Mouse (Mus musculus): Measurements from ENCODE around the gene Gpm6b. TPM values are rescaled to one million over a fixed set of nuclear protein-coding genes. Genes with fewer than 3 reads are reported as not detected.

The Gpm6b gene
- polyA plus RNA-seq (2014; fragmentation: Nextera tagmentation; extraction: Ambion mirVana): 21.4 and 24.1 TPM in 2 replicates

DNA sequence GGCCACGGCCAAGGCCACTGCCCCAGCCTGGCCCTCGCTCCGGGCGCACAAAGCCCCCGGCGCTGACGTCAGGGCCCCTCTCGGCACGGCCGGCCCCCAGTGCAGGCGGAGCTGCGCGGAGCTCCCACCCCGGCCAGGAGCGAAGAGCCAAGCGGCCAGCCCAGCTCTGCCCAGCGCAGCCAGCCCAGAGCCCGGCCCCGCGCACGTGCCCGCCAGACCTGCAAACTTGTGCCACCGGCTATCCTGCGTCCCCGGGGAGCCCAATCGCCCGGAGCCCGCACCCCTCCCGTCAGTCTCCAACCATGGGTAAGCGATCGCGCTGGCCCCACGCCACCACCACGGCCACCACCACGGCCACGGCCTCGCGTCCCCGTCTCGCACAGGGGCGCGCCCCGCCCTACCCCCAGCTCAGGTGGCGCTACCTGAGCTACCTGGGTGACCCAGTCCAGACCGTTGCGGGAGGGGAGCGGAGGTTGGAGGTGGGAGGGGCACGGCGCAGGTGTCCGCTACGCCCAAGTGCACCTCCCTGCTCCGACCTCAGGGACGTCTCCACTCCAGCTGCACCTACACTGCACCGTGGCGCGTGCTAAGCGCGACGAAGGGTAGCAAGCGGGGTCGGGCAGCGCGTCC lies at the start of gene Gpm6b:
TSS of gene Gpm6b (plus strand) at position 81 of the 630 bp plus-strand sequence.
- peak within 1 kb of the TSS; percentile 79 for H3K4me2 ChIP-seq (replicated peaks; ENCODE audit: low read depth, low read length)
- H3K36me3 ChIP-seq (ENCODE audit: control insufficient read depth, insufficient read depth, low read length): no peaks in the 10 kb centered on the region
- 32% methylated on average over 61 of the region's 63 CpGs for whole genome bisulfite sequencing
- peak within 1 kb of the TSS; percentile 51 for H3K4me3 ChIP-seq (ENCODE audit: low read length)
- ATAC-seq (ENCODE audit: low FRiP score, low TSS enrichment): peak; percentile 95
- peak within 1 kb of the TSS; percentile 58 for H3K9ac ChIP-seq (ENCODE audit: low read depth, low read length)
- no peaks in the 10 kb centered on the region for H3K9me3 ChIP-seq (ENCODE audit: control insufficient read depth, low read length)
- no peaks in the 10 kb centered on the region for H3K4me1 ChIP-seq (ENCODE audit: control insufficient read depth, insufficient read depth, low read length)
- H3K27ac ChIP-seq (ENCODE audit: low read depth, low read length): no peak within 1 kb of the TSS
- H3K27me3 ChIP-seq (ENCODE audit: control insufficient read depth, insufficient read depth, low read length): peaks cover 3% of the 10 kb centered on the region; the same call in 1 of the 2 replicates

DNA sequence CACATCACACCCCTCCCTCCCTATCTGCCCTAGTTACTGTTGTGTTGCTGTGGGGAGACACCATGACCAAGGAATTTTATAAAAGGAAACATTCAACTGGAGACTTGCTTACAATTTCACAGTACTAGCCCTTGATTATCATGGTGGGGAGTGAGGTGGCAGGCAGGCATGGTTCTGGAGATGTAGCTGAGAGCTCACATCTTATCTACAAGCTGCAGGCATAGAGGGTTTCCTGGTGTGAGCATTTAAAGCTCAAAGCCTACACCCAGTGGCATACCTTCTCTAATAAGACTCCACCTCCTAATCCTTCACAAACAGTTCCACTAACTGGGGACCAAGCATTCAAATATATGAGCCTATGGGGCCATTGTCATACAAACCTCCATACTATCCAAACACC lies 42.4 kb upstream of the Gpm6b start:
- no peak overlapping the region for H3K9ac ChIP-seq (ENCODE audit: low read depth, low read length)
- H3K4me3 ChIP-seq (ENCODE audit: low read length): no peak overlapping the region
- H3K36me3 ChIP-seq (ENCODE audit: control insufficient read depth, insufficient read depth, low read length): no peaks in the 10 kb centered on the region
- H3K27me3 ChIP-seq (ENCODE audit: control insufficient read depth, insufficient read depth, low read length): no peaks in the 10 kb centered on the region
- H3K4me2 ChIP-seq (replicated peaks; ENCODE audit: low read depth, low read length): no peak overlapping the region
- no peak for ATAC-seq (ENCODE audit: low FRiP score, low TSS enrichment)
- H3K27ac ChIP-seq (ENCODE audit: low read depth, low read length): no peak overlapping the region
- no peaks in the 10 kb centered on the region for H3K9me3 ChIP-seq (ENCODE audit: control insufficient read depth, low read length)
- no peaks in the 10 kb centered on the region for H3K4me1 ChIP-seq (ENCODE audit: control insufficient read depth, insufficient read depth, low read length)

DNA sequence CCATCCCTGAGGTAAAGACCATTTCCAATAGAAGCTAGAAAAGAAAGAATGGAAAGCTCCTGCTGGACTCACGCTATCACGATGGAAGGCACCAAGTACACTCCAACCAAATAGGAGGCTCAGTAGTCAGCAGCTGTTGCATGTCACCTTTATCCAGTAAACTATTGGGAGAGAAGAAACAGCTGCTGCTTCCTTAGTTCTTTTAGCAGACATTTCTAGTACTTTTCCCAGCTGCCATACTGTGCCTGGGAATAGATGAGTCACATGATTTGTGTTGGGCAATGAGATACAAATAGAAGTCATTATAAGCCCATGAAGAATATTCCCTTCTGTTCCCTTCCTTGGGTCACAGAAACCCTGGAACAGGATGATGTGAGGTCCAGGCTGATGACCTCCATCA lies 40.4 kb upstream of the Gpm6b start:
- Histone ChIP-seq H3K4me2 (replicated peaks; ENCODE audit: low read depth, low read length) (no peak overlapping the region), H3K4me1 (ENCODE audit: control insufficient read depth, insufficient read depth, low read length) (no peaks in the 10 kb centered on the region), H3K9me3 (ENCODE audit: control insufficient read depth, low read length) (no peaks in the 10 kb centered on the region), H3K36me3 (ENCODE audit: control insufficient read depth, insufficient read depth, low read length) (no peaks in the 10 kb centered on the region), H3K27me3 (ENCODE audit: control insufficient read depth, insufficient read depth, low read length) (no peaks in the 10 kb centered on the region), H3K9ac (ENCODE audit: low read depth, low read length) (no peak overlapping the region), H3K27ac (ENCODE audit: low read depth, low read length) (no peak overlapping the region), H3K4me3 (ENCODE audit: low read length) (no peak overlapping the region)
- 63% methylated on average over 2 of the region's 2 CpGs for WGBS
- peak; percentile 60; the same call in 1 of the 2 replicates for ATAC-seq (ENCODE audit: low FRiP score, low TSS enrichment)

DNA sequence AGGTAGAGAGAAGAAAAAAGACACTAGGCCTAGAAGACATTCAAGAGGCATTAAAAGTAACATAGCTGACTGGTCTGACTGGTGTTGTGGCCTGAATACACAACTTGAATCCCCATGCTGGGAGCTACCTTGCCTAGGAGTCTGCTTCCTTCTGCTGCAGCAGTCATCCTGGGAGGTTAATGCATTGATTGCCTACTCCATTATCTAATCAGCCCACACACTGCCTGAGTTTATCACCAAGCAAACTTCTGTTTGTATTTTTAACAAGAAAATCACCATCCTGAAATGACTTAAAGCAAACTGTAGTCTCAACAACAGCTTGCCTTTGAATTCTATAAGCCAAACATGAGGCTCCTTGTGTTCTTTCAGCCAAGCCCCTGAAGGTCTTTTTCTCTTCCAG lies 38.9 kb upstream of the Gpm6b start:
- no peaks in the 10 kb centered on the region for H3K9me3 ChIP-seq (ENCODE audit: control insufficient read depth, low read length)
- no peak overlapping the region for H3K4me2 ChIP-seq (replicated peaks; ENCODE audit: low read depth, low read length)
- no peak overlapping the region for H3K27ac ChIP-seq (ENCODE audit: low read depth, low read length)
- no peak overlapping the region for H3K4me3 ChIP-seq (ENCODE audit: low read length)
- no peak overlapping the region for H3K9ac ChIP-seq (ENCODE audit: low read depth, low read length)
- H3K4me1 ChIP-seq (ENCODE audit: control insufficient read depth, insufficient read depth, low read length): no peaks in the 10 kb centered on the region
- no peak for ATAC-seq (ENCODE audit: low FRiP score, low TSS enrichment)
- H3K36me3 ChIP-seq (ENCODE audit: control insufficient read depth, insufficient read depth, low read length): no peaks in the 10 kb centered on the region
- H3K27me3 ChIP-seq (ENCODE audit: control insufficient read depth, insufficient read depth, low read length): no peaks in the 10 kb centered on the region

DNA sequence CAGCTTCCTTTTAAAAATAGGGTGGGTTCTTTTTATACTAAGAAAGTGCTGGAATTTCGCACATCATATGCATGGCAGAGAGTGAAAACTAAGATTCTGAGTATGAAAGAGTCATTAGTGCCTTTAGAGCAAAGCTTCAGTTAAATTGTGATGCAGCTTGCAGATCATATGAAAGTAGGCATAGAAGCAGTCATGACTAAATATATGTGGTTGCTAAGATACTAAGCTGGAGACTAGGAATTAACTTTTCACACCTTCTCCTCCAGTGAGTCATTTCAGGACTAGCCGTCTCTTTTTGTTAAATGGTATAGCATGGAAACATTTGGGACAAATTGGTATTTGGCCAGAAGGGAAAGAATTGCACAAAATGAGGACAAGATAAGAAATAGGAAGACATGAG lies 24.1 kb upstream of the Gpm6b start:
- 81% methylated on average over 2 of the region's 2 CpGs for WGBS
- ATAC-seq (ENCODE audit: low FRiP score, low TSS enrichment): no peak
- 0 out of 2 replicates have a peak, but pooled peaks cover 4% of the 10 kb centered on the region for H3K27me3 ChIP-seq (ENCODE audit: control insufficient read depth, insufficient read depth, low read length)

DNA sequence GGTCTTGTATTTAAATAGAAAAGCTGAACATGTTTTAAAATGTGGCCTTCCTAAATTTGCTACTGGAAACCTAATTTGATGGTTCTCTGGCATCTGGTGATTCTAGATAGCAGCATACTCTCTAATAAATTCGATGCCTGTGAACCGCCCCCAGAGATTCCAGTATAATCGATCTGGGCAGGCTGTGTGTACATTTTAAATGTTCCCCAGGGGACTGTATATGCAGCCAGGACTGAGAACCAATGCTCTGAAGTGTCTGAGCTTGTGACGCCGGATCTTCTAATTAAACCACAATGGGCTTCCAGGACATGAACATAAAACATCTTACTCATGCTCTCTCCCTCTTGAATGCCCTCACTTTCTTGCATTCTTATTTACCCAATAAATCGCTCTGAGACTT lies 22.5 kb upstream of the Gpm6b start:
- no peaks in the 10 kb centered on the region for H3K9me3 ChIP-seq (ENCODE audit: control insufficient read depth, low read length)
- 0 out of 2 replicates have a peak, but pooled peaks cover 4% of the 10 kb centered on the region for H3K27me3 ChIP-seq (ENCODE audit: control insufficient read depth, insufficient read depth, low read length)
- H3K4me1 ChIP-seq (ENCODE audit: control insufficient read depth, insufficient read depth, low read length): no peaks in the 10 kb centered on the region
- 73% methylated on average over 6 of the region's 6 CpGs for WGBS
- no peak overlapping the region for H3K4me3 ChIP-seq (ENCODE audit: low read length)
- H3K27ac ChIP-seq (ENCODE audit: low read depth, low read length): no peak overlapping the region
- no peaks in the 10 kb centered on the region for H3K36me3 ChIP-seq (ENCODE audit: control insufficient read depth, insufficient read depth, low read length)
- no peak for ATAC-seq (ENCODE audit: low FRiP score, low TSS enrichment)
- H3K4me2 ChIP-seq (replicated peaks; ENCODE audit: low read depth, low read length): no peak overlapping the region
- no peak overlapping the region for H3K9ac ChIP-seq (ENCODE audit: low read depth, low read length)

More for the DNA sequence above, 24.1 kb upstream of the Gpm6b start:
- H3K27ac ChIP-seq (ENCODE audit: low read depth, low read length): no peak overlapping the region
- H3K9ac ChIP-seq (ENCODE audit: low read depth, low read length): no peak overlapping the region
- H3K9me3 ChIP-seq (ENCODE audit: control insufficient read depth, low read length): no peaks in the 10 kb centered on the region
- no peak overlapping the region for H3K4me2 ChIP-seq (replicated peaks; ENCODE audit: low read depth, low read length)
- H3K4me3 ChIP-seq (ENCODE audit: low read length): no peak overlapping the region
- no peaks in the 10 kb centered on the region for H3K36me3 ChIP-seq (ENCODE audit: control insufficient read depth, insufficient read depth, low read length)
- no peaks in the 10 kb centered on the region for H3K4me1 ChIP-seq (ENCODE audit: control insufficient read depth, insufficient read depth, low read length)

DNA sequence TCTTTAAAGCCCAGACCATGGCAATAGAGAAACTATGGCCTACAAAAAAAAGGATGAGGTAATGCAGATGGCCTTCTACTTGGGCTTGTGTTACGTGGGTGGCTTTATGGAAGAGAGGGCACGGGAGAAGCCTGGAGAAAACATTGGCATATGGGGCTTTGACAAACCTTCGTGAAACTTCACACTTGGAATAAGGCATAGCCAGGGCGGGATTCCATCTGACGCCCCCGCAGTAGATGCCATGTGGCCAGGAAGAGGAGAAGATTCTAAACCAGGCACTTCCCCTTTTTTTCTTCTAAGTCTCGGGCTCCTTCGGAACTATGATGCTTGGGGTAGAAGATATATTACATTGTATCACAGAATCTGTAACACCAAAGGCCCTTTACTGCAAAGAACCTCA lies 22.0 kb upstream of the Gpm6b start:
- 85% methylated on average over 8 of the region's 8 CpGs for WGBS

DNA sequence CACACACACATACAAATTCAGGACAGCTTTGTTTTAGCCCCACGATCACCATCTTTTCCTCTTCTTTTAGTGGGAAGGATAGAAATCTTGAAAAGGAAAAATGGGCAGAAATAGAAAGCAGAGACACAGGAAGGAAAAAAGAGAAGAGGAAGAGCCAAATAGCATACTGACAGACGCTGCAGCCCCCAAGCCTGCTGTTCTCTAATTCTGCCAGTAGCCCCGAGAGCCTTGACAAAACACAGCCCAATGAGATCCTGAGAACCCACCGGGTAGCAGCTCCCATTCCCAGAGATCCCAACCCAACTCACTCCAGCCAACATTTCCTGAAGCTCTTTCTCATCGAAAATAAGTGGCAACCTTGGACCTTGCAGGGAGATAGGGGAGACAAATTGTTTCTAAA lies 19.4 kb upstream of the Gpm6b start:
- Histone ChIP-seq H3K27ac (ENCODE audit: low read depth, low read length) (no peak overlapping the region), H3K4me3 (ENCODE audit: low read length) (no peak overlapping the region), H3K9me3 (ENCODE audit: control insufficient read depth, low read length) (no peaks in the 10 kb centered on the region), H3K27me3 (ENCODE audit: control insufficient read depth, insufficient read depth, low read length) (0 out of 2 replicates have a peak, but pooled peaks cover 4% of the 10 kb centered on the region), H3K4me1 (ENCODE audit: control insufficient read depth, insufficient read depth, low read length) (no peaks in the 10 kb centered on the region), H3K36me3 (ENCODE audit: control insufficient read depth, insufficient read depth, low read length) (no peaks in the 10 kb centered on the region), H3K4me2 (replicated peaks; ENCODE audit: low read depth, low read length) (no peak overlapping the region), H3K9ac (ENCODE audit: low read depth, low read length) (no peak overlapping the region)
- 65% methylated on average over 5 of the region's 5 CpGs for WGBS
- ATAC-seq (ENCODE audit: low FRiP score, low TSS enrichment): no peak

More for the DNA sequence above, 22.0 kb upstream of the Gpm6b start:
- Histone ChIP-seq H3K4me3 (ENCODE audit: low read length) (no peak overlapping the region), H3K4me2 (replicated peaks; ENCODE audit: low read depth, low read length) (no peak overlapping the region), H3K27me3 (ENCODE audit: control insufficient read depth, insufficient read depth, low read length) (0 out of 2 replicates have a peak, but pooled peaks cover 4% of the 10 kb centered on the region), H3K4me1 (ENCODE audit: control insufficient read depth, insufficient read depth, low read length) (no peaks in the 10 kb centered on the region), H3K9ac (ENCODE audit: low read depth, low read length) (no peak overlapping the region), H3K27ac (ENCODE audit: low read depth, low read length) (no peak overlapping the region), H3K9me3 (ENCODE audit: control insufficient read depth, low read length) (no peaks in the 10 kb centered on the region), H3K36me3 (ENCODE audit: control insufficient read depth, insufficient read depth, low read length) (no peaks in the 10 kb centered on the region)
- no peak for ATAC-seq (ENCODE audit: low FRiP score, low TSS enrichment)

DNA sequence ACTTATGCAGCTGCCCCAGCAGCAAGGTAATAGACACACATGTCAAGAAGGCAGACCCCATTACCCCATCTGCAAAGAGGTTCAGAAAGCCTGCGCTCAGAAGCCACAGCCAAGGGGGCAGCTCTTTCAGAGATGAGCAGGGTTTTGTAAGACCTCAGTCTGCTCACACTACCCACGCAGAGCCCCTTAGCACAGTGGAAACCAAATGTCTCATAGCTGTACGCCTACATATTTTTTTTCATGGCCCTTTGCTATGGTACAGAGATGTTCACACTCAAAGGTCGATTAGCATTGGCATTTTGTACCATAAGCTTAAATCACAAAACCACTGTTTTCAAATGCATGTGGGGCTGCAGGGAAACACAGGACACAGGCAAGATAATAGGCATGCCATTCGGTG lies 11.9 kb upstream of the Gpm6b start:
- H3K4me1 ChIP-seq (ENCODE audit: control insufficient read depth, insufficient read depth, low read length): no peaks in the 10 kb centered on the region

More for the DNA sequence above, 11.9 kb upstream of the Gpm6b start:
- H3K9ac ChIP-seq (ENCODE audit: low read depth, low read length): no peak overlapping the region
- WGBS: 85% methylated on average over 5 of the region's 5 CpGs
- no peak for ATAC-seq (ENCODE audit: low FRiP score, low TSS enrichment)
- H3K27me3 ChIP-seq (ENCODE audit: control insufficient read depth, insufficient read depth, low read length): 0 out of 2 replicates have a peak, but pooled peaks cover 2% of the 10 kb centered on the region
- no peaks in the 10 kb centered on the region for H3K36me3 ChIP-seq (ENCODE audit: control insufficient read depth, insufficient read depth, low read length)
- H3K9me3 ChIP-seq (ENCODE audit: control insufficient read depth, low read length): no peaks in the 10 kb centered on the region
- H3K27ac ChIP-seq (ENCODE audit: low read depth, low read length): no peak overlapping the region
- H3K4me3 ChIP-seq (ENCODE audit: low read length): no peak overlapping the region
- H3K4me2 ChIP-seq (replicated peaks; ENCODE audit: low read depth, low read length): no peak overlapping the region
